Mouse (Mus musculus) thymus, postnatal 14 days (tissue): ENCODE data around the gene Ncor2.
A peak's percentile ranks its signal among the peaks of the same experiment; 100 is the strongest.

ENCODE experiments used
- DNase-seq: peaks from one replicate; pipeline ENCODE4 v3.0.0; 2021

Gene Ncor2

GRCm38 (mm10) chr5:125168101-125168500 is 10.9 kb downstream of the Ncor2 start:
- DNase-seq, result no peak

DNA sequence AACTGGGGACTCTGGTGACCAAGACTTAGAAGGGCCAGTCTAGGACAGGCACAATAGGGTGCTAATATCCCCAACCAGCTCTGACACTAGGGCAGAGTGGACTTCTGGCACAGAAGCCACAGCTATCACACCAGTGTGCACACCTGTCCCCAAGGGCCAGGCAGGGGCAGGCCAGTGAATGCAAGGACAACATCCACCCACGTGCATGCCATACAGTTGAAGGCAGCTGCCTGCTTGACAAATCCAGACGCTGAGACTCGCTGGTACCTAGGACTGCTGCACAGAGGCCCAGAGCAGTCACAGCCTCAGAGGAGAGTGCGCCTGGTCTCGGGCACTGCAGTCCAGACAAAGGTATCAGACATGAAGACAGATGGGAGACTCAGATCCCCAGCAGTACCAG is 11.5 kb downstream of the Ncor2 start:
- no peak for DNase-seq

GRCm38 (mm10) chr5:125165993-125166392 is 13.0 kb downstream of the Ncor2 start:
- DNase-seq, result no peak

- DNase-seq, result no peak
These were observed 14.4 kb downstream of the Ncor2 start for GRCm38 (mm10) chr5:125164465-125165167.

DNA sequence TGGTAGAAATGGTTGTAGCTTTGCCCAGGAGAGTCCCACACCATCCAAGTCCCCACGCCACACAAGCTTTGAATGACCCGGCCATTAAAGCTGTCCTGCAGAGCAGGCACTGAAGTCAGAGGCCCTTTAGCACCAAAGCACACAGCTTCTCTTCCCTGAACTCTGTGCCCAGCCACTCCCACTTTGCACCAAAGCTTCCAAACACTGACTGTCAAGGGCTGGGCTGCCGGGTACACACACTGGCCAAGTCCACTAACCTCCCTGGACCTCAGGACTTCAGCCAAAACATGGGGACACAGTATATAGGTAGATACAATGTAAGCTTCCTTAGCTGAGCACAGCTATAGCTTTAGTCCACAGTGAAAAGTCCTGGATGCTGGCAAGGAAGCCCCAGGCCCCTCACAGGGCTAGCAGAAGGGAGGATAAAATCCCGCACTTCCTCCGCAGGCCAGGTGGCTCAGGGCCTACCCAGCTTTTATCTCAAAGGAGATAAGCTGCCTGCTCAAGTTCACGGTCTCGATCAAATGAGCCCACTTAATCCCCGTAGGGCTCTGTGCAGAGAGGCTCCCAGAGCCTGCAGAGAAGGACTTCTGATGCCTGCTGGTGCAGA is 15.5 kb downstream of the Ncor2 start:
- no peak for DNase-seq

GRCm38 (mm10) chr5:125162461-125162860 is 16.6 kb downstream of the Ncor2 start:
- DNase-seq, result no peak

DNA sequence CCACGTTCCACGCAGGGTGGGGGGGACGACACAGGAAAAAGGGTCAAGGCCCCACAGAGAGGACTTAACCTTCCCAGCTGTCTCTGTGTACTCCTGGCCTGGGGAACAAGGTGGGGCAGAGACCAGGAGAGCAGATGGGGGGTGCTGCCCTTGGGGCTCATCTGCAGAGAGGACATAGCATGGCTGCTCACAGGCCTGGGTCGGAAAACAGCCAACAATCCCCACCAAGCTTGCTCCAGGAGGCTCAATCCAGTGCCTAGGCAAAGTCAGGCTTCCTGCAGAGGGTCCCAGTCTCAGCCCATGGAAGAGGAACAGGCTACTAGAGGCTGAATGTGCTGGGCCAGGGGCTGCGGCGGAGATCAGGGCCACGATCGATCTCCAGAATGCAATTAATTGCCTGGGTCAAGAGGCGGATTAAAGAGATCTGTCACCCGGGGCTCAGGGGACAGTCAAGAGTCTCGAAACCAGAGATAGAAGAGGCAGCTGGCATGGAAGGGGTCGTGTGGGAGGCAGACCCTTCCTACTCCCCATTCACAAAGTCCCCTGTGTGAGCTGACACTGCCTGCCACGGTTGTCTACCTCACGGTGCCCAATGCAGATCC is 19.1 kb downstream of the Ncor2 start:
- DNase-seq, result no peak

GRCm38 (mm10) chr5:125159293-125159692 is 19.7 kb downstream of the Ncor2 start:
- DNase-seq, result no peak

DNA sequence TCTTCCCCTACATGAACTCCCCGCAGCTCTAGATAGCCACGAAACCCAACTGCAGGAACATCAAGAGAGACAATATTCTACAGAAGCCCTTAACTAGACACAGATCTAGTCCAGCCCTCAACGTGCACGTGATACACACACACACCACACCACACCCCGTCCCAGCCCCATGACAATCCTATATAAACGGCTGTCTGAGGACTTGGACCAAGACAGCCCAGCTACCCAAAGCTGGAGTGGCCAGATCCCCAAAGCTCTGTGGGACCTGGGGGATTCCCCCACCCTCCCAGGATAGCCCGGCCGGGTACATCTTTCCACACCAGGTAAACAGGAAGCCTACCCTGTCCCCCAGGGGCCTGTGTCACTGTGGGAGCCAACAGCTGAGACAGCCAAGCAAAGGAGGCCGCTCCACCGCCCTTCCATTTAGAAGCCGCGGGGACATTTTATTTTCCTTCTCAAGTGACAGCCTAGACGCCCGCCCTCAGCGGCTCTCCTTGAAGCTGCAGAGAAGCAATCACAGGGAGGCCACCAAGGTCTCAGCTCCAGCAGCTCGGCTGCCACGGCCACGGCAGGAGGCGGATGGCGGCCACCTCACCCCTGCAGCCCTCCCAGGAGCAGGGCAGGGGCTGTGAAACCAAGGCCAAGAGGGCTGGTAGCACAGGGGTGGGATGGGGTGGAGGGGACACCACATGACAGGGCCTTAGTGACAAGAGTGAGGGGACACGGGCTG is 20.6 kb downstream of the Ncor2 start:
- DNase-seq, result peak; percentile 63

DNA sequence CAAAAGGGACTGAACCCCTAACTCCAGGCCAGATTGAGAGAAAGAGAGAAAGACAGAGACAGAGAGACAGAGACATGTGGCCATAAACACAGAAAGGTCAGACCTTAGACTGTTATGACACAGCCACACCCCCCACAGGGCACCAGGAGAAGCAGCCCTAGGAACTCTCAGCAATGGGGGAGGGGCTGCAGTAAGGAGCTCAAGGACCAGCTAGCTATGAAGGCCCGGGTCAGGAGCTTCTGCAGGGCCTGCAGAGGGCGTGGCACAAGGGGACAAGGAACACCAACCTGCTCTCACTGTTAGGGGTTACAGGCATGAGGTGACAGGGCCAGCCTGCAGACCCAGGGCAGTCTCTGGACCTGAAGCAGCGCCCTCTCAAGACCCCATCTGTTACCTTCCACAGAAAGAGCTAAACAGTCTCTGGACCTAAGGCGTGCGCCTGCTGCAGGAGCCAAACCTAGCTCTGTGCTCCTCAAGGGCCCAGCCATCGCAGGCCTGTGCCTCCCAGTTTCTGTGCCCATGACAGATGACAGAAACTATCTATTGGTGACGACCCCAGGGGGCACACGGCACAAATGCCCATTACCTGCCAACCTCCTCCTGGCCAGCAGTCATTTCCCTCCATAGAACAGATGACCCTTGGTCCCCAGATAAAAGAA is 21.5 kb downstream of the Ncor2 start:
- peak; percentile 22 for DNase-seq

GRCm38 (mm10) chr5:125156418-125157205 is 22.4 kb downstream of the Ncor2 start:
- peak; percentile 50 for DNase-seq

DNA sequence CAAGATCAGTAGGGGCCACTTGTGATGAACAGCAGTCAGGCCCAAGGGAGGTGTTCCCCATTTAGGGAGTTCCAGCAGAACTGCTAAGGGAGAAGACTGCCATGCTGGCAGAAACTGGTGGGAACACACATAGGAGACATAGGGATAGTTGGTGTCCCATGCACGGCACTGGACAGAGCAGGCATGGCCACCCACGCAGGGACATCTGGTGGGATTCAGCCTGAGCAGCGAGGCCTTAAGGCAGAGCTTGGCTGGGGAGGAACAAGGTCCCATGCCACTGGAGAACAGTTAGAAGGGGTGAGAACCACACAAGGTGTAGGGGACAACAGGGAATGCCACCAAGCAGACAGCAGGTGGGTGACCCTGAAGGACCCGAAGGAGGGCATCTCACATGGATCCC is 23.6 kb downstream of the Ncor2 start:
- no peak for DNase-seq

DNA sequence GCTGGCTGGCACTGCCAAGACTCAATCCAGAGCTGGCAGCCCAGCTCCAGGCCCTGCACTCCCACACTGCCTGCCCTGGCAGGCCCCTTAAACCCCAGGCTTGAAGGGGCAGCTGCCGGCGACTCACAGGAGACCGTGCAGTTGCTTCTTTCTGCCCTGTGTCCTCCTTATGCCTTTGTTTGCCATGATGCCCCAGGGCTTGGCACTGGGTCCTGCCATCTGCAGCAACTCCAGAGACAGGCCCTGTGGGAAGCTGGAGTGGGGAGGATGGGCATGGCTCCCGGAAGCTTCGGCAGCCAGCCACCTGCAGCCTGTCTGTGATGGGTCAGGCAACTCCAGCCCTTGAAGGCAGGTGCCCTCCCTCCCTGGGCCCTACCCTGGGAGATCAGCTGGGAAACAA is 24.0 kb downstream of the Ncor2 start:
- no peak for DNase-seq

DNA sequence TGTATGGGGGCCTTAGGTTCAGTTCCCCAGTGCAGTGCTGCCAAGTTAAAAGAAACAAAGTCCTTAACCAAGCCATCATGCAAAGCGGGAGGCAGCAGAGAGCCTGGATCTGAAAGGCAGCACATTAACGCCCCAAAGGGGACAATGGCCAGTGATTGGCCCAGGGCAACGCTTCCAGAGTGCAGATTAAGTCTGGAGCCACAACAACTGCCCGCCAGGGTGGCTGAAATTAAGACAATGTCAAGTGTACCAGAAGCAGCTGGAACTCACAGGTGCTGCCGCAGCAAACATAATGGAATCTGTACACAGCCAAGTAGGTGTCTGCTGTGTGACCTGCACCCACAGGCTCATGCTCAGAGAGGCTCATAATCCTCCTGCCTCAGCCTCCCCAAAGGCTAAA is 24.8 kb downstream of the Ncor2 start:
- no peak for DNase-seq

- DNase-seq, result peak; percentile 35
These were observed 25.7 kb downstream of the Ncor2 start for GRCm38 (mm10) chr5:125153201-125153816.

GRCm38 (mm10) chr5:125151872-125152534 is 27.0 kb downstream of the Ncor2 start:
- DNase-seq, result peak; percentile 42

DNA sequence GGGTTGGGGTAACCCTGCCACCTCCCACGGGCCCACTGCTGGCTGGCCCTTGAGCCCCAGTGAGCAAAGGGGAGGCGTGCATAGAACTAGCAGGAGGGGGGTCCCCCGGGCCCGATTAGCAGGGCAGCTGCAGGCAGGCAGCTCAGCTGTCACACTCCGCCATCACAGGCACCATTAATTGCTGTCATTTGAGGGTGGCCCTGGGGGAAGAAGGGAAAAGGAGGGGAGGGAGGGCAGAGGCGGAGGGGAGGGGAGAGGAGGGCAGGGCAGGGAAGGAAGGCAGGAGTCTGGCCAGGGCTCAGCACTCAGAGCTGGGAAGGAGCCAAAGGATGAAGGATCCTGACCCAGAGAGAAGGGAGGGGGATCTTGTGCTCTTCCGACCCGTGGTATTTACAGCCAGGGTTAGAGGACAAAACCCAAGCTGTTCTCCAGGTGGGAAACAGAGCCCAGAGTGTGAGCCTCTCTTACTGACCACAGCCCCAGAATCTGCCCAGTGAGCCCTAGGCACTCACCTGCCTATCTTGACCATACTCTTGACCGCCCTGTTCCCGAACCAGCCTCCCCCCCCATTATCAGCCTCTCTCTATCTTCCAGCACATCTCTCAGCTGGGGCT is 28.0 kb downstream of the Ncor2 start:
- DNase-seq, result no peak

- DNase-seq, result no peak
These were observed 29.9 kb downstream of the Ncor2 start for GRCm38 (mm10) chr5:125149142-125149541.

DNA sequence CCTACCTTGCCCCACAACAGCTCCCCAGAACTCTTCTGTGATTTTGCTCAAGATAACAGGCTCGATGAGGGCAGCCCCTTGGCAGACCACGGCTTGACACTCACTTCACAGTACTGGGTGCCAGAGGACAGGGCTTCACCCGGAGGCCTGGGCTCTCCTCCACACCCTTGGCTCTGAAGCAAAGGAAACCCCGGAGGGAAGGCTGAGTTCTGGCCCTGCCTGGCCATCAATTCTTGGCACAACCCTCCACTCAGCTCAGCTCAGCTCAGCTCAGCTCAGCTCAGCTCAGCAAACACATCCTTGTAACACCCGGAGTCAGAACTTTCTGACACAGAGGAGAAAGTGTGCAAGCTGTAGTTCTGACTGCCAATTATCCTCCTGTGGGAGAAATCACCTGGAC is 30.3 kb downstream of the Ncor2 start:
- DNase-seq, result no peak

DNA sequence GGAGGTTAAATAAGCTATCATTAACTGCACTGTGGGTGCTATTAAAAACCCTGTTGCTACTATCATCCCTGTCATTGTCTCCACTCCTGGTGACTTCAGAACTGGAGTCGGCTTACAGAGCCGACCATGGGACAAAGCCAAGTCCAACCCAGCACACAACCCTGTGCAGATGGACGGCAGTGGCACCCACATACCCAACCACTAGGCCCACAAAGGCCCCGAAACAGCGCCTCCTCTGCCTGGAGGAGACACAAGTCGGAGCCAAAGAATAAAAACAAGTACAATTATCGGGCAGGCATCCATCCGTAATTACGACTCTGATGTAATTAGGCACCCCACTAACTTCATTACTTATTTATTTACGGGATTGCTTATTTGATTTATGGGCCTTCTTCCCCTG is 30.8 kb downstream of the Ncor2 start:
- DNase-seq, result no peak

DNA sequence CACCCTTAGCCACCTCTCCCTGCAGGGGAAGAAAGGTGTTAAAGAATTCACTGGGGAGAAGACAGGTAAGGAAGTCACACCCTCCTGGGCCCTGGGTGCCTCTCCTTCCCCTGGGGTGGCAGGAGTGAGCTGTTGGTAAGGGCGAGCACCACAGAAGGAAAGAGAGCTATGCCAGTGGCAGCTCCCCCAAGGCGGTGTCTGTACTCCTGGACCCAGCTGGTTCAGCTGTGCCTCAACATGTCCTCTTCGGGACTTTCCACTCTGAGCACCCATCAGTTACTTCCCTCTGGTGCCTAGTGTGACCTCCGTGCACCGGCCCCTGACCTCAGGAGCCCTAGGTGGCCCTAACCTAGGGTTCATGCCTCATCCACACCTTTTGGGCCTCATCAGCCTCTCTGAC is 31.9 kb downstream of the Ncor2 start:
- DNase-seq, result no peak
